ENCODE assay signal across 29 mouse cellular contexts in genomic region chr6:41642765-41643164, GRCm38 (mm10). TPM values are rescaled to one million over a fixed set of nuclear protein-coding genes. Genes with fewer than 3 reads are reported as not detected.
"Had no signal": no experiment of that assay in that cellular context is flagged by ENCODE, and none has a peak within 500 bp of the region (broad histone marks: within the 10 kb centered on the region; RNA-seq: fewer than 3 reads in every experiment).

No protein-coding gene starts in this region.

- H3K4me3 ChIP-seq: limb, embryonic 12.5 days; limb, embryonic 15.5 days; midbrain, embryonic 12.5 days; midbrain, embryonic 15.5 days; myocyte; neural tube, embryonic 13.5 days had no signal

- H3K27me3 ChIP-seq: limb, embryonic 12.5 days; limb, embryonic 15.5 days; midbrain, embryonic 12.5 days; midbrain, embryonic 15.5 days; neural tube, embryonic 13.5 days had no signal

- H3K36me3 ChIP-seq: limb, embryonic 12.5 days; limb, embryonic 15.5 days; midbrain, embryonic 12.5 days; midbrain, embryonic 15.5 days; neural tube, embryonic 13.5 days had no signal

- ATAC-seq: inflammation-experienced regulatory T-cells, adult 6 months; midbrain, embryonic 15.5 days had no signal

- H3K9me3 ChIP-seq: limb, embryonic 12.5 days; limb, embryonic 15.5 days; midbrain, embryonic 12.5 days; midbrain, embryonic 15.5 days; neural tube, embryonic 13.5 days had no signal

- H3K4me2 ChIP-seq: limb, embryonic 12.5 days; limb, embryonic 15.5 days; liver, embryonic 11.5 days; midbrain, embryonic 12.5 days; midbrain, embryonic 15.5 days; neural tube, embryonic 13.5 days had no signal

- H3K27ac ChIP-seq: limb, embryonic 12.5 days; limb, embryonic 15.5 days; liver, embryonic 14.5 days; macrophage; midbrain, embryonic 12.5 days; midbrain, embryonic 15.5 days; neural tube, embryonic 13.5 days had no signal

- H3K4me1 ChIP-seq: limb, embryonic 12.5 days; limb, embryonic 15.5 days; midbrain, embryonic 12.5 days; midbrain, embryonic 15.5 days; neural tube, embryonic 13.5 days had no signal

- DNase-seq: kidney, adult 11 months; kidney, adult 8-10 months; kidney, postnatal 14 days; kidney, postnatal 4 days; left cerebral cortex, postnatal 4 days; retina, postnatal 1 day; right cerebral cortex, postnatal 25 days; spleen, adult 18-20 months; thymus, adult 2 months; thymus, postnatal 14 days; thymus, postnatal 4 days had no signal

- H3K9ac ChIP-seq: limb, embryonic 12.5 days; limb, embryonic 15.5 days; liver, embryonic 14.5 days; liver, postnatal 0 days; midbrain, embryonic 12.5 days; midbrain, embryonic 15.5 days; neural tube, embryonic 13.5 days had no signal

RNA-seq across cellular contexts. Expression of gene Trpv6, which starts 6.6 kb away (rescaled TPM):
- total RNA-seq: megakaryocyte-erythroid progenitor cell, adult 5-6 weeks; monocyte, adult 5-6 weeks; neutrophil, adult 5-6 weeks had no signal
- polyA plus RNA-seq: liver, postnatal 0 days; macrophage had no signal

RNA-seq across cellular contexts. Expression of gene Trpv5, which starts 37.8 kb away (rescaled TPM):
- total RNA-seq: layer of hippocampus, adult 18-20 months; layer of hippocampus, postnatal 14 days; left cerebral cortex, adult 8-10 months; left cerebral cortex, postnatal 14 days; left cerebral cortex, postnatal 4 days; monocyte, adult 5-6 weeks; neutrophil, adult 5-6 weeks had no signal
- polyA plus RNA-seq: inflammation-experienced regulatory T-cells, adult 6 months; limb, embryonic 12.5 days; limb, embryonic 15.5 days; macrophage; midbrain, embryonic 12.5 days; midbrain, embryonic 15.5 days; myocyte; neural tube, embryonic 13.5 days; thymus, adult 2 months had no signal

RNA-seq across cellular contexts. Expression of gene Llcfc1, which starts 41.5 kb away (rescaled TPM):
- total RNA-seq: layer of hippocampus, adult 18-20 months; layer of hippocampus, postnatal 14 days; left cerebral cortex, adult 8-10 months; left cerebral cortex, postnatal 14 days; left cerebral cortex, postnatal 4 days; megakaryocyte-erythroid progenitor cell, adult 5-6 weeks; monocyte, adult 5-6 weeks; neutrophil, adult 5-6 weeks had no signal
- polyA plus RNA-seq: inflammation-experienced regulatory T-cells, adult 6 months; limb, embryonic 12.5 days; limb, embryonic 15.5 days; liver, embryonic 11.5 days; liver, embryonic 14.5 days; liver, postnatal 0 days; macrophage; midbrain, embryonic 12.5 days; midbrain, embryonic 15.5 days; myocyte; neural tube, embryonic 13.5 days; thymus, adult 2 months had no signal
